Mouse (Mus musculus): ENCODE results near the gene Clstn1. TPM values are rescaled to one million over a fixed set of nuclear protein-coding genes. Genes with fewer than 3 reads are reported as not detected.

Clstn1 gene
- polyA plus RNA-seq, 1 experiment = 60.5 TPM

DNA sequence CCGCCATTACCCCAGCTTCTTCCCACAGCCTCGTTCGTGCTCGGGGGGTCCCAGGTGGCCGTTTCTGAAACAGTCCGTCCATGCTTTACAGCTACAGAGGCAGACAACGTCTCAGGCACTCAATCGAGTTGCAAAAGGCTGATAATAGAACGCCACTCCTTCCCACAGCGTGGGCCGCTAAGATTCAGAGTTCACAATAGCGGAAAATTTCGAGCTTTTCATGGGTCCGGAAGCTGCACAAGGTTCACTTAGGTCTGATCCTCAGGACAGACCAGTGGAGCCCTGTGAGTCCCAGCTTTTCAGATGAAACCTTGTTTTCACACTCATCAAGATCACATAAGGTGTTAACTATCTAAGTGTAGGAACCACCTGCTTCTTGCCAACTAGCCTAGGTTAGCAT lies 102.6 kb downstream of the Clstn1 start:
- H3K4me1 ChIP-seq (ENCODE audit: control insufficient read depth, insufficient read depth, low read length) = peaks cover 5% of the 10 kb centered on the region
- no peak overlapping the region for H3K27ac ChIP-seq (ENCODE audit: insufficient read depth, low read length)
- H3K27me3 ChIP-seq (ENCODE audit: control insufficient read depth, insufficient read depth, low read length, poor library complexity, severe bottlenecking) = no peaks in the 10 kb centered on the region
- H3K4me3 ChIP-seq (ENCODE audit: low read depth, low read length) = no peak overlapping the region
- H3K36me3 ChIP-seq (ENCODE audit: control insufficient read depth, insufficient read depth, low read length, poor library complexity, severe bottlenecking) = no peaks in the 10 kb centered on the region
- no peak for TF ChIP-seq POLR2A (IDR thresholded peaks at IDR 0.05; ENCODE audit: insufficient read depth, low read length)
- TF ChIP-seq CTCF (IDR thresholded peaks at IDR 0.05; ENCODE audit: low read depth, low read length) = no peak
- TF ChIP-seq EP300 (IDR thresholded peaks at IDR 0.05; ENCODE audit: insufficient read depth, low read depth, low read length) = no peak
- no peaks in the 10 kb centered on the region for H3K9me3 ChIP-seq (replicated peaks; ENCODE audit: control insufficient read depth, insufficient read depth, low read length, poor library complexity, severe bottlenecking)
- H3K9ac ChIP-seq (ENCODE audit: low read depth, poor library complexity, severe bottlenecking) = no peak overlapping the region

DNA sequence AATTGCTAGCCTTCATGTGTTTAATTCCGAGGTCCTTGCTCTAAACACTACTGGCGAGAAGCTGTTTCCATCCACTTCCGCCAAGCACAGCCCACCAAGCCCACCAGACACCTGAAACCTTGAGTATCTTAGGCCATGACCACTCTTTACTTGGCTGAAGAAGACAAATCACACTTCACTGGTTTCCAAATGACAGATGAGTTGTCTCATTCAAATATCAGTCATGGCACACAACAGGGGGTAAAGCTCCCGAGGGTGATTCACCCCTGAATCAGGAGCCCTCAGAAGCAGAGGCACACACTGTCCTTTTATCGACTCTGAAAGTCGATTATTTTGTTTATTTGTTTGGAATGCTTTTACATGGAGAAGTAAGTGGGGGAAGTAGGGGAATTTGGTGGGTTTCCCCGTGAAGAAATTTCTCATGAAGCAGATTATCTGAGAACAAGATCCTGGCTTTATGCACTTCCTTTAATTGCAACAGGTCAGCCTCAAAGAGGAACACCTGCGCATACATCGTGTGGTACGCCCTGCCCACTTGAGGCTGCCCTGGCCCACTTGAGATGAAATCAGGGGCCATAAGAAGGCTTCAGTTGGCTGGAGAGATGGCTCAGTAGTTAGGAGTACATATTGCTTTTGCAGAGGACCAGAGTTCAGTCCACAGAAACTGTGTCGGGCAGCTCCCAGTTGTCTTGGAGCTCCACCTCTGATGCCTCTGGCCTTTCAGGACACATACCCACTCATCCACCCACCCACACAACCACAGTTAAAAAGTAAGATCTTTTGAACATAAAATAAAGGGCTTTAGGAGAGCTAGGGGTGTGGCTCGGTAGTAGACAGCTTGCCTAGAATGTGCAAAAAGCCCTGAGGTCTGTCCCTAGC lies 103.8 kb downstream of the Clstn1 start:
- no peak overlapping the region for H3K9ac ChIP-seq (ENCODE audit: low read depth, poor library complexity, severe bottlenecking)
- H3K36me3 ChIP-seq (ENCODE audit: control insufficient read depth, insufficient read depth, low read length, poor library complexity, severe bottlenecking) = no peaks in the 10 kb centered on the region
- no peak for TF ChIP-seq CTCF (IDR thresholded peaks at IDR 0.05; ENCODE audit: low read depth, low read length)
- TF ChIP-seq POLR2A (IDR thresholded peaks at IDR 0.05; ENCODE audit: insufficient read depth, low read length) = no peak
- no peak for TF ChIP-seq EP300 (IDR thresholded peaks at IDR 0.05; ENCODE audit: insufficient read depth, low read depth, low read length)
- no peaks in the 10 kb centered on the region for H3K9me3 ChIP-seq (replicated peaks; ENCODE audit: control insufficient read depth, insufficient read depth, low read length, poor library complexity, severe bottlenecking)
- no peak overlapping the region for H3K27ac ChIP-seq (ENCODE audit: insufficient read depth, low read length)
- H3K27me3 ChIP-seq (ENCODE audit: control insufficient read depth, insufficient read depth, low read length, poor library complexity, severe bottlenecking) = no peaks in the 10 kb centered on the region
- H3K4me1 ChIP-seq (ENCODE audit: control insufficient read depth, insufficient read depth, low read length) = peaks cover 2% of the 10 kb centered on the region
- no peak overlapping the region for H3K4me3 ChIP-seq (ENCODE audit: low read depth, low read length)

DNA sequence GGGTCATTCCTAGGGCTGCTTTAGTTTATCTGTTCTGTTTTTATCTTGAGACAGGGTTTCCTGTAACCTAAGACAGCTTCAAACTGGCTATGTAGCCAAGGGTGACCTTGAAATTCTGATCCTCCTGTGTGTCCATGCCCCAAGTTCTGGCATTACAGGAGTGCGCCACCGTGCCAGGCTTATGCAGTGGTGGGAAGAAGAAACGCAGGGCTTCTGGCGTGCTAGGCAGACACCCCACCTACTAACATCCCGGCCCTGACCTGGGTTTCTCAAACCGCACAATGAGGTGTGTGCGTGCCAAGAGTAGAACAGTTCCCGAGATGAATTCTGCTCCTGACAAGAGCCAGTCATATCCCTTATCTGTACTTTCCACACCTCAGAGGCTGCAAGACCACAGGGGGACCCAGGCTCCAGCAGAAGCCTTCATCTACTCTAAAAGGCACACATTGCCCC lies 104.6 kb downstream of the Clstn1 start:
- peaks cover 2% of the 10 kb centered on the region for H3K4me1 ChIP-seq (ENCODE audit: control insufficient read depth, insufficient read depth, low read length)
- H3K9me3 ChIP-seq (replicated peaks; ENCODE audit: control insufficient read depth, insufficient read depth, low read length, poor library complexity, severe bottlenecking) = no peaks in the 10 kb centered on the region
- H3K9ac ChIP-seq (ENCODE audit: low read depth, poor library complexity, severe bottlenecking) = no peak overlapping the region
- no peaks in the 10 kb centered on the region for H3K36me3 ChIP-seq (ENCODE audit: control insufficient read depth, insufficient read depth, low read length, poor library complexity, severe bottlenecking)
- no peaks in the 10 kb centered on the region for H3K27me3 ChIP-seq (ENCODE audit: control insufficient read depth, insufficient read depth, low read length, poor library complexity, severe bottlenecking)
- no peak overlapping the region for H3K4me3 ChIP-seq (ENCODE audit: low read depth, low read length)
- H3K27ac ChIP-seq (ENCODE audit: insufficient read depth, low read length) = no peak overlapping the region
- TF ChIP-seq POLR2A (IDR thresholded peaks at IDR 0.05; ENCODE audit: insufficient read depth, low read length) = no peak
- TF ChIP-seq CTCF (IDR thresholded peaks at IDR 0.05; ENCODE audit: low read depth, low read length) = no peak
- TF ChIP-seq EP300 (IDR thresholded peaks at IDR 0.05; ENCODE audit: insufficient read depth, low read depth, low read length) = no peak

DNA sequence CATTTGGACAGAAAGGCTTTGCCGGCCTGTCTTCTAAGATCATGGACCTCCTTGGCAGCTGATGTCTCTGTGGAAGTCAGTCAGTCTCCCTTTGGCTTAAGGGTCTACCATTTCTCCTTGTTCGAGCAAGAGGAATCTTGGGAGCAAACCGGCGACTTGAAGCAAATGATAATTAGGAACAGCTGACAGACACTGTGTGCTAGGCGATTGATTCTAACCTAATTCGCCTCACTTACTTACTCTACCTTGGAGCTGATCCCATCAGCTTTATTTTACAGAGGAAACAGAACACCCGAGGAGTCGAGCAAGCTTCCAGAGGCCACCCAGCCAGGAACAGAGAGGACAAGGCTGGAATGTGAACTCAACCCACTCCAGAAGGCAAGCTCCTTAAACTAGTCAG lies 105.1 kb downstream of the Clstn1 start:
- no peak overlapping the region for H3K4me3 ChIP-seq (ENCODE audit: low read depth, low read length)
- H3K27me3 ChIP-seq (ENCODE audit: control insufficient read depth, insufficient read depth, low read length, poor library complexity, severe bottlenecking) = no peaks in the 10 kb centered on the region
- peaks cover 6% of the 10 kb centered on the region for H3K4me1 ChIP-seq (ENCODE audit: control insufficient read depth, insufficient read depth, low read length)
- no peak for TF ChIP-seq CTCF (IDR thresholded peaks at IDR 0.05; ENCODE audit: low read depth, low read length)
- no peak overlapping the region for H3K9ac ChIP-seq (ENCODE audit: low read depth, poor library complexity, severe bottlenecking)
- H3K27ac ChIP-seq (ENCODE audit: insufficient read depth, low read length) = no peak overlapping the region
- no peaks in the 10 kb centered on the region for H3K9me3 ChIP-seq (replicated peaks; ENCODE audit: control insufficient read depth, insufficient read depth, low read length, poor library complexity, severe bottlenecking)
- H3K36me3 ChIP-seq (ENCODE audit: control insufficient read depth, insufficient read depth, low read length, poor library complexity, severe bottlenecking) = no peaks in the 10 kb centered on the region

DNA sequence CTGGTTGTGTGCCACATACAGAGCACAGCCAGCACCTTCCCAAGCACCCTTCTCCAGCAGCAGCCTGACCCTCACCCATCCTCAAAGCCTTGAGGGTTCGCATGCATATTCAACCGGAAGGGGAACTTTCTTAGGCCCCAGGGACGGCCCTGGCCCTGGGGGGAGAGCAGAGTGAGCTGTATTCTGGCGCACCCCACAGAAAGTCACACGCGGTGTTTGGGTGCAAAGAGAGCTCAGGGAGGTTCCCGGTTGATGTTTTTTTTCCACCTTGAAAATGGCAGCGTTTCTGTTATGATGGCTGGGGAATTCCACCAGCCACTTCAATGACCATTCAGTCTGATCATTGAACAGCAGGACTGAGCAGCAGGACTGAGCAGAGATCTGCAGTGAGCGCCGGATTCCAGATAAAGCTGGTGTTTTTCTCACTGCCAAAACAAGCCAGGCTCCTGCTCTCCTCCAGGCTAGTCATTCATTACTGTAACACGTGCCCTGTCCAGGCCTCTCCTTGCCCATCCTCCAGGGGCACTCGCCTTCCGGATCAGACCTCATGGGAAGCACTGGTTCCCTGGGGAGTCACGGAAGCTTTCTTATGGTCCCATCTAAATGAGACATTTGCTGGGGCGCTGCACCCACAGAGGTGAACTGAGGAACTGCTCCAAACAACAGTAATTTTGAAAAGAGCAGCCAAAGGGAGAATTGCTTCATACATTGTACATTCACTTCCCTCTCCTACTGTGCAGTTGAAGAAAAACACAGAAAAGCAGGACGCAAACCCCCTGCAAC lies 110.1 kb downstream of the Clstn1 start:
- H3K36me3 ChIP-seq (ENCODE audit: control insufficient read depth, insufficient read depth, low read length, poor library complexity, severe bottlenecking) = no peaks in the 10 kb centered on the region
- no peaks in the 10 kb centered on the region for H3K9me3 ChIP-seq (replicated peaks; ENCODE audit: control insufficient read depth, insufficient read depth, low read length, poor library complexity, severe bottlenecking)
- no peaks in the 10 kb centered on the region for H3K27me3 ChIP-seq (ENCODE audit: control insufficient read depth, insufficient read depth, low read length, poor library complexity, severe bottlenecking)
- peak overlapping the region; percentile 18; the same call in 1 of the 2 replicates for H3K9ac ChIP-seq (ENCODE audit: low read depth, poor library complexity, severe bottlenecking)
- H3K4me3 ChIP-seq (ENCODE audit: low read depth, low read length) = 0 out of 2 replicates have a peak overlapping the region, but pooled peaks have one; percentile 2
- peaks cover 8% of the 10 kb centered on the region for H3K4me1 ChIP-seq (ENCODE audit: control insufficient read depth, insufficient read depth, low read length)
- TF ChIP-seq POLR2A (IDR thresholded peaks at IDR 0.05; ENCODE audit: insufficient read depth, low read length) = no peak
- TF ChIP-seq EP300 (IDR thresholded peaks at IDR 0.05; ENCODE audit: insufficient read depth, low read depth, low read length) = no peak
- no peak for TF ChIP-seq CTCF (IDR thresholded peaks at IDR 0.05; ENCODE audit: low read depth, low read length)
- no peak overlapping the region for H3K27ac ChIP-seq (ENCODE audit: insufficient read depth, low read length)

Measured in ES-Bruce4 (cell line).